Mouse (Mus musculus) R1 (cell line): ENCODE results near the gene Gm904.
"Not testable (repeated sequence)": the region's sequence is repeated elsewhere in the genome, so short reads cannot be mapped to it uniquely, and the experiment has no call there.

ENCODE experiments used
- DNase-seq: peaks from one replicate; pipeline ENCODE4 v3.0.0-alpha.2; 2018; ENCODE audit warnings: low read depth, low spot score

Gene Gm904

DNA sequence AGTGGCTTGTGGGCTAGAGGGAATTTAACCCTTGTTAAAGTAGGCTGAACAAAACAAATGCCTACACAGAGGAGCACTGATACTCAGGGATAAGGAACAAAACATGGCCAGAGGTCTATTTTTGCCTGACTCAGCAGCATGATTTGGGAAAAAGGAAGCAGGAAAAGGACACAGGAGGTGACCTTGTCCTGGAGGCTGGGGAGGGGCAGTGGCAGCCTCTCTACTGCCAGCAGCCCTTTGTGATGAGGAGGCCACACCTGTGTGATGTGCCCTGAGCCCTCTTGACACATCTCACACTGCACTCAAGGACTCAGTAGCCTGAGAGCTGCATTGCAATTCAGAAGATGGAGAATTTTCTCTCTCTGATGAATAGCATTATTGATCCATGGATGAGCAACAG, at the start of gene Gm904:
Gene Gm904 (plus strand): TSS at position 301 of the 400 bp plus-strand sequence.
- not testable (repeated sequence) for DNase-seq

DNA sequence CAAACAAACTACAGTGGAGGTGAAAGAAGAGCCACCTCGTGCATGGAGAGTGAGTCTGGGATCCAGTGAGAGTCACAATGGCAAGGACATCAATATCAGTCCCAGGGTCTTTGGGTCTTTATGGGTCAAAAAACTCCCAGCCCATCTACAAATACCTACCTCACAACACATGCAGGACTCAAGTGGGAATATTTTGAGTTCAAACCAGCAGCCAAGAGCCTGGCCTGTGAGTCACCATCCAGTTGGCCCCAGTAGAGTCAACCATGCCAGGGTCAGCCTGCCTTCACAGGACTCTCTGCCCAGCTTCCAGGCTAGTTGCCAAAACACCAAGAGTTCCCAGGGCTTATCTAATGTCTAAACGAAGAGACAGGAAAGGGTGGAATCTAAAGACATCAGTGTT, 5.7 kb downstream of the Gm904 start:
- not testable (repeated sequence) for DNase-seq
